Mouse (Mus musculus): ENCODE data around the gene Comt. TPM values are rescaled to one million over a fixed set of nuclear protein-coding genes. Genes with fewer than 3 reads are reported as not detected.
A peak's percentile ranks its signal among the peaks of the same experiment; 100 is the strongest.

Comt gene
- polyA plus RNA-seq, 1 experiment from 2014 or later = 107 TPM

DNA sequence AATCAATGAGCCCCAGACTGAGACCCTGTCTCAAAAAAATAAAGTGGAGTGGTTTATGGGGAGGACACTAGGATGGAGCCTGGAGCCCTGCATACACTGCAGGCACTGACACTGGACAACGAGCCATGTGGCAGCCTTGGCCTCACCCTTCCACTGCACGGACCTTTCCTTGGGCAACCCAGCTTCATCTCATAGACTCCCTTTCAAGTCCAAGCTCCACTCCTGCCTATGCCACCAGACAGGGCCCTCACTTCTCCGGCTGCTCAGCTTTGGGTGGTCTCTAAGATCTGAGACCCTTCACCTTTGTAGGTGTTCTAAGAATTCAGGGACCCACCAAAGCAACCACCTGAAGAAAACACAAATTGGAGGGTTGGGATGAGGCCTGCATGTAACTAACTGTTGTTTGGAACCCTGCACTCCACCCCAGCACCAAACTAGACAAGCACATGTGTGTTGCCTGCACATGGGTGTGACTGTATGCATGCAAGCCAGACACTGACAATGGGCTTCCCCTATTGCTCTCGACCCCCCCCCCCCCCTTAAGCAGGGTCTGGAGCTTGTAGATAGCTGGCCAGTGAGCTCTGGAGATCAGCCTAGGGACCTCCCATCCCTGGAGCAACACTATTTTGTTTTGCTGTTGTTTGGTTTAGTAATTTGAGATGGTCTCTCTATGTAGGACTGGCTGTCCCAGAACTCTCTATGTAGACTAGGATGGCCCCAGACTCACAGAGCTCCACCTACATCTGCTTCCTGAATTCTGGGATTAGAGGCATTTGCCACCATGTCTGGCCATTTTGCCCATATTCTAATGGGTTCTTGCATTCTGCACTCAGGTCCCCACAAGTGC, 7.7 kb downstream of the Comt start:
- Histone ChIP-seq H3K9me3 (no peaks in the 10 kb centered on the region), H3K27ac (no peak overlapping the region), H3K4me2 (no peak overlapping the region), H3K9ac (no peak overlapping the region), H3K36me3 (replicated peaks) (0 out of 2 replicates have a peak, but pooled peaks cover 10% of the 10 kb centered on the region), H3K4me1 (peaks cover 3% of the 10 kb centered on the region; the same call in 1 of the 2 replicates), H3K27me3 (replicated peaks) (no peaks in the 10 kb centered on the region), H3K4me3 (no peak overlapping the region)
- 87% methylated on average over 4 of the region's 4 CpGs for WGBS
- ATAC-seq (replicated peaks) = no peak

DNA sequence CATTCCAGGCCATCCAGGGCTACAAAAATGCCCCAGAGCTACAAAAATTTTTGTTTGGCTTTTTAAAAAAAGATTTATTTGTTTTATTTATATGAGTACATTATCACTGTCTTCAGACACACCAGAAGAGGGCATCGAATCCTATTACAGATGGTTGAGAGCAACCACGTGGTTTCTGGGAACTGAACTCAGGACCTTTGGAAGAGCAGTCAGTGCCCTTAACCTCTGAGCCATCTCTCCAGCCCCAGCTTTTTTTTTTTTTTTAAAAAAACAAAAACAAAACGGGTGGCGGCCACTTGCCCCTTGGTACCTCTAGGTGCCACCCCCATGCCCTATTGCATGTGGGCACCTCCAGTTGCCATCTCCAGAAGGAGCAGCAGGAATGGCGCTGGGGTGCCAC, 9.2 kb downstream of the Comt start:
- Histone ChIP-seq H3K9ac (no peak overlapping the region), H3K27ac (no peak overlapping the region), H3K36me3 (replicated peaks) (0 out of 2 replicates have a peak, but pooled peaks cover 3% of the 10 kb centered on the region), H3K4me2 (no peak overlapping the region), H3K27me3 (replicated peaks) (no peaks in the 10 kb centered on the region), H3K4me1 (no peaks in the 10 kb centered on the region), H3K4me3 (no peak overlapping the region), H3K9me3 (no peaks in the 10 kb centered on the region)
- ATAC-seq (replicated peaks) = no peak
- 94% methylated on average over 5 of the region's 5 CpGs for WGBS

DNA sequence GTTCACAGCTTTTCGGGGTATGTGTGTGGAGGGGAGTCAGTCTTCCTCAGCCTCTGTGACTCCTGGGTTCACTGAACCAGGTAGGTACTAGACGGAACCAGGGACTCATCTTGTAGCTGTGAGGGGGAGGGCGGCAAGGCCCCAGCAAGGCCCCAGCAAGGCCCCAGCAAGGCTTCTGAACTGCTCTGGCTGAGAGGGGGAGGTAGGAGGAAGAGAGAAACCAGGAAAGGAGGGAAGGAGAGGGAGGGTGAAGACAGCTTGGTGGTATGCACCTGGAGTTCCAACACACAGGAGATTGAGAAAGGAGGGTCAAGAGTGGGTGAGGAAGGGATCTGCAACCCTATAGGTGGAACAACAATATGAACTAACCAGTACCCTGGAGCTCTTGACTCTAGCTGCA, 9.8 kb downstream of the Comt start:
- Histone ChIP-seq H3K9me3 (no peaks in the 10 kb centered on the region), H3K36me3 (replicated peaks) (0 out of 2 replicates have a peak, but pooled peaks cover 3% of the 10 kb centered on the region), H3K4me3 (no peak overlapping the region), H3K4me1 (0 out of 2 replicates have a peak, but pooled peaks cover under 1% of the 10 kb centered on the region), H3K27ac (no peak overlapping the region), H3K27me3 (replicated peaks) (no peaks in the 10 kb centered on the region), H3K9ac (no peak overlapping the region), H3K4me2 (no peak overlapping the region)
- ATAC-seq (replicated peaks) = 0 out of 2 replicates have a peak, but pooled peaks have one; percentile 20
- WGBS = 84% methylated on average over 3 of the region's 3 CpGs

DNA sequence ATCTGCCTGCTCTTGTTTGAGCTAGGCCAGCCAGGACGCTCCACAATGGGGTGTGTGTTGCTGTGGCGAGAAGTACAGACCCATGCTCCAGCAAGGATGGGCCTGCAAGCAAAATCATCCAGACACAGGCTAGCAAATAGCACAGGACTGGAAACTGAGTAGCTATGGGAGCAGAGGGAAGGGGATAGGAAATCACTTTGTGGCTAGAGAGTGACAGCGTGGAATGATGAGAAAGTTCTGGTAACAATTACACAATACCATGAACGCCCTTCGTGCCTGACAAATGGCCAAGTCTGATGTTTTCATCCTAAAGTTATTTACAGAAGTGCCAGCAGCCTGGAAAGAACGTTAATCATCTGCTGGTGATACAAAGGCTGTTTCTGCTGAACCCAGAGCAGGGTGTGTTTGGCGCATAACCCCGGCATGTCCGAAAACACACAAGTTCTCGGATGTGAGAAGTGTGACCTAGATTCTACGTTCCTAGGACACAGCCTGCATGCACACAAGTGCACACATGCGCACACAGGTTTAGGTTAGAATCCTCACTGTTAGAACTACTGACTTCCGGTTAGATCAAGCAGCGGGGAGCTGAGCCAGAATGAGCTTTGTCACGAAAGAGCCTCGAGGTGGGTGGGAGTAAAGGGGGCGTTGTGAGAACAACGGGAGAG, 10.4 kb downstream of the Comt start:
- no peak for ATAC-seq (replicated peaks)
- H3K4me1 ChIP-seq = peaks cover 7% of the 10 kb centered on the region
- 0 out of 2 replicates have a peak, but pooled peaks cover 3% of the 10 kb centered on the region for H3K36me3 ChIP-seq (replicated peaks)
- no peaks in the 10 kb centered on the region for H3K27me3 ChIP-seq (replicated peaks)
- H3K4me2 ChIP-seq = no peak overlapping the region
- no peak overlapping the region for H3K9ac ChIP-seq
- 79% methylated on average over 18 of the region's 18 CpGs for WGBS
- H3K9me3 ChIP-seq = no peaks in the 10 kb centered on the region
- H3K4me3 ChIP-seq = no peak overlapping the region
- no peak overlapping the region for H3K27ac ChIP-seq

DNA sequence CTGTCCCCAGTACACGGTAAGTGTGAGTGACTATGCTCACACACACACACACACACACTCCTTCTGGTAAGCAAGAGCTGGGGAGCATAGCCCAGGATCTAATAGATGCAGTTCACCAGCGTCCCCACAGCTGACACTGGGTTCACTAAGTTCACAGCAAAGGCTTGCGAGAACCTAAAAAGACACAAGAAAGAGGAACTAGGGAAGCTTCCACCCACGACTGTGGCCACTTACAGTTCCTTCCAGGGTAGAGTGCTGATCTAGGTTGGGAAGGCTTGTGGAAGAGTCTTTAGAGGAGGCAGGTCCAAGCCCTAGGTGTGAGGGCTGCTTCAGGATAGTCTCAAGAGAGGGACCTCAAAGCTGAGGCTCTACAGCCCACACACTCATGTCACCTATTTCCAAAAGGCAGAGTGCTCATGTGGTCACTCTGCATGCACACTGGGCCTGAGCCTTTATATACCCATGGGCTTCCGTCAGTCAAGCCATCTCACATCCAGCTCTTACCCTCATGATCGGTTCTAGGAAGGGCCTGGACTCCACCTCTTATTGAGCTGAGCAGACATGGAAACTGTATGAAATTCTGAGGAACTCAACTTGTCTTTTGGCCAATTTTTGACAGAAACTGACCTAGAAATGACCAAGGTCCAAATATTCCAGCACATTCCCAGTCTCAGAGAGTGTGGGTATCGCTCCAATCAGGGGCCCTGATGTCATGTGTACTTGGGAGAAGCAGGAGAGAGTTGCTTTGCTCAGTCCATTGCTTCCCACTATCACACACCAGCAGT, 13.4 kb downstream of the Comt start:
- H3K9ac ChIP-seq = no peak overlapping the region
- H3K36me3 ChIP-seq (replicated peaks) = 0 out of 2 replicates have a peak, but pooled peaks cover 3% of the 10 kb centered on the region
- no peaks in the 10 kb centered on the region for H3K27me3 ChIP-seq (replicated peaks)
- no peak overlapping the region for H3K4me2 ChIP-seq
- H3K27ac ChIP-seq = no peak overlapping the region
- no peaks in the 10 kb centered on the region for H3K9me3 ChIP-seq
- peaks cover 13% of the 10 kb centered on the region for H3K4me1 ChIP-seq
- ATAC-seq (replicated peaks) = no peak
- no peak overlapping the region for H3K4me3 ChIP-seq
- 89% methylated on average over 7 of the region's 7 CpGs for WGBS

DNA sequence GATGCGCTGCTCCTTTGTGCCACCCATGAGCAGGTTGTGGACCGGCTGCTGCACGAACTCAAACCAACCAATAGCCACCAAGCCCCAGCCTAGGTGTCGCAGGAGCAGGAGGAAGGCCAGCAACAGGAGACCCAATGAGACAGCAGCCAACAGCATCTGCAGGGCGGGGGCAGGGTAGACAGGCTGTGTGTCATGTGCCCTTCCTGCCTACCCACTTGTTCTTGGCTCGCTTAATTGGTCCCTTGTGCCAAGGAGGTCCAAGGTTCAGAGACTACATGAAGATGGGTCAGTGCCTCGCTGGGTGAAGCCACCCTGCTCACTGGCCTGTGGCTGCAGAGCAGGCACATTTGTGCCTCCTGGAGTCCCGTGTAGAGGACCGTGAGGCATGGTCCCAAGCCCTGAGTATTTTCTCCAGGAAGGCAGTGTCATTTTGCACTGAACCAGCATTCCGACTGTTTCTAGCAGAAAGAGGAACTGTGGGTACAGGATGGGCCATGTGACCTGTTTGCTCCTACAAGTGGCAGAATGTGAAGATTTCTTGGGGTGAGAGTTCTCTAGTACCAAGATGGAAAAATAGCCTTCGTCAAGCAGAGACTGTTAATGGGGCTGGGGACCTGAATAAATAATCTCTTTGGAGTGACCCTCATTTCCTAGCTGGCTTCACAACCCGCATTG, 14.7 kb downstream of the Comt start:
- no peak overlapping the region for H3K4me2 ChIP-seq
- H3K4me3 ChIP-seq = no peak overlapping the region
- no peak overlapping the region for H3K27ac ChIP-seq
- no peaks in the 10 kb centered on the region for H3K9me3 ChIP-seq
- H3K4me1 ChIP-seq = peaks cover 13% of the 10 kb centered on the region
- ATAC-seq (replicated peaks) = 0 out of 2 replicates have a peak, but pooled peaks have one; percentile 6
- no peaks in the 10 kb centered on the region for H3K27me3 ChIP-seq (replicated peaks)
- H3K9ac ChIP-seq = no peak overlapping the region
- 84% methylated on average over 12 of the region's 12 CpGs for WGBS
- 0 out of 2 replicates have a peak, but pooled peaks cover 6% of the 10 kb centered on the region for H3K36me3 ChIP-seq (replicated peaks)

DNA sequence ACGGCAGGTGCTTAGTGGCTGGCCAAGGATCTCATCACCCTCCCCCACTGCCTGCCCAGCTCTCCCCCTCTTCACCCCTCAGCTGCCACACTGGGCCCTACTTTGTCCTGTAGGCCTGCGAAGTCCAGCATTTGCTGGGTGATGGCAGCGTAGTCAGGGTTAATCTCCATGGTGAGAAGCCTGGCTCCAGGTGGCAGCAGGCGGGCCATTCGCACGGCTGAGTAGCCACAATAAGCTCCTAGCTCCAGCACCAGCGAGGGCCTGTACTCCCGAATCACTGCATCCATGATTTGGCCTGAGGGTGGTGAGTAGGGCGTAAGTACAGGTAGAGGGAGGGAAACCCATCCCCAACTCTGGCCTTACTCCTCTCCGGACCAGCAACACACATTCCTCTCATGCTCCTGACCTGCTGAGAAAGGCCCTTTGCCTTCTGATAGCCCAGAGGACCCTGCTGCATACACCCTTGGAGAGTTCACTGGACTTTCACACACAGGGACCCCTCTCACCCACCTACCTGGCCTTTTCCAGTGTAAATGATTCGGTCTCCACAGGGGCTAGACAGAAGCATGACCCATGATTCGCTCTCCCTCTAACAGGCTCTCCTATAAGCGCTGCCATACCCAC, 15.5 kb downstream of the Comt start:
- Histone ChIP-seq H3K4me2 (no peak overlapping the region), H3K9me3 (no peaks in the 10 kb centered on the region), H3K27me3 (replicated peaks) (no peaks in the 10 kb centered on the region), H3K27ac (peak overlapping the region; percentile 12; the same call in 1 of the 2 replicates), H3K4me1 (peaks cover 13% of the 10 kb centered on the region), H3K9ac (no peak overlapping the region), H3K4me3 (no peak overlapping the region), H3K36me3 (replicated peaks) (0 out of 2 replicates have a peak, but pooled peaks cover 6% of the 10 kb centered on the region)
- 0 out of 2 replicates have a peak, but pooled peaks have one; percentile 10 for ATAC-seq (replicated peaks)
- 42% methylated on average over 13 of the region's 13 CpGs for WGBS

DNA sequence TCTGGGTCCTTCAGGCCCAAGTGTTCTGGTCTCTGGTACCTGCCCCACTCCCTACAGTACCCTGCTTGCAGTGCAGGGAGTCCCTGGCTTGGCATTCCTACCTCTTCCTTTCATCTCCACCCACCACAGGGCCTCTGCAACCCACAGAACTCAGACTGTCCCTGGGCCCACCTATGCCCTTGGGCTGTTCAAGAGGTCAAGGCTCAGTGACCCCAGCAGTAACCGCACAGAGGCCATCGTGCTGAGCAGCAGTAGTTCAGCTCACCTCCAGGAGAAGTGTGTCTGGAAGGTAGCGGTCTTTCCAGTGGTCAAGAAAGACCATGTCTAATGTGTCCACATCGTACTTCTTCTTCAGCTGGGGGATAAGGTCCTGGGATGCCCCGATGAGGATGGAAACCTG, 16.2 kb downstream of the Comt start:
- Histone ChIP-seq H3K4me2 (no peak overlapping the region), H3K36me3 (replicated peaks) (peaks cover 11% of the 10 kb centered on the region; the same call in 1 of the 2 replicates), H3K9ac (no peak overlapping the region), H3K27me3 (replicated peaks) (no peaks in the 10 kb centered on the region), H3K9me3 (no peaks in the 10 kb centered on the region), H3K4me1 (peaks cover 16% of the 10 kb centered on the region), H3K27ac (0 out of 2 replicates have a peak overlapping the region, but pooled peaks have one; percentile 12), H3K4me3 (no peak overlapping the region)
- ATAC-seq (replicated peaks) = 0 out of 2 replicates have a peak, but pooled peaks have one; percentile 5
- 81% methylated on average over 5 of the region's 5 CpGs for WGBS

DNA sequence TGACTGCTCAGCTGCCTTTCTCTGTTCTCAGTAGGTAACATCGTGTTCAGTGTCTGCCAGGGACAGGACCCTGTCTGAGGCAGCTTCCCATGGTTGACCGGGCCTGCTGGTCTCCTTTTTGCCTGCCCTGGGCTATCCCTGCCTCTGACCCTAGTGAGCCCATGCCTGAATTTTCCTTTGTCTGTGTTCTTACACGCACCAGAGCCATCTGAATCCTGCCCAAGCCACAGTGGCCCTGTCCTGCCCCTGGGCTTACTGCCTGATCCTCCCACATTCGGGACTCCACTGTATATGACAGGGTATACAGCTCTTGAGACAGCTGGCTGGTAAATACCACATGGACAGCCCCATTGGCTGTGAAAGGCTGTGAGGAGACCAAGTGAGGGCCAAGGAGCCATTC, 16.9 kb downstream of the Comt start:
- H3K4me3 ChIP-seq = no peak overlapping the region
- no peak overlapping the region for H3K9ac ChIP-seq
- peaks cover 15% of the 10 kb centered on the region; the same call in 1 of the 2 replicates for H3K36me3 ChIP-seq (replicated peaks)
- WGBS = 58% methylated on average over 4 of the region's 4 CpGs
- no peaks in the 10 kb centered on the region for H3K27me3 ChIP-seq (replicated peaks)
- ATAC-seq (replicated peaks) = no peak
- no peaks in the 10 kb centered on the region for H3K9me3 ChIP-seq
- no peak overlapping the region for H3K27ac ChIP-seq
- H3K4me1 ChIP-seq = peaks cover 16% of the 10 kb centered on the region
- H3K4me2 ChIP-seq = no peak overlapping the region

DNA sequence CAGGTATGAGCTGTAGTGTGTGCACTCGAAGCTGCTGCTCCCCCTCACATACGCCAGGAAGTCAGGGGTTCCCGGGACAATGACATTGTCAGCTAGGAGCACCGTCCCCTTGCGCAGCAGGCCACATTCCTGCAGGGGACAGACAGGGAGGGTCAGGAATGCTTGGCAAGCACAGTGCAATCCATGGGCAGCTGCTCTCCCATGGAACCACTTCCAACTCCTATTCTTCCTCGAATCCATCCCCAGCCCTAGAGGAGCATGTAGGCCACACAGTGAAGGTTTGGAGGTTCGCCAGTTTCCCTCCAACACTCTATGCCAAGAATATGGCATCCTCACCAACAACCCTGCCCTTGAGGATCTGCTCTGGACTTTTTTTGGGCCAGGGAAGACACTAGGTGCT, 18.7 kb downstream of the Comt start:
- H3K27ac ChIP-seq = peak overlapping the region; percentile 43; the same call in 1 of the 2 replicates
- H3K4me3 ChIP-seq = no peak overlapping the region
- H3K36me3 ChIP-seq (replicated peaks) = peaks cover 32% of the 10 kb centered on the region
- 72% methylated on average over 7 of the region's 7 CpGs for WGBS
- H3K4me1 ChIP-seq = peaks cover 16% of the 10 kb centered on the region
- H3K9me3 ChIP-seq = no peaks in the 10 kb centered on the region
- H3K9ac ChIP-seq = no peak overlapping the region
- H3K4me2 ChIP-seq = no peak overlapping the region
- no peak for ATAC-seq (replicated peaks)
- H3K27me3 ChIP-seq (replicated peaks) = no peaks in the 10 kb centered on the region

DNA sequence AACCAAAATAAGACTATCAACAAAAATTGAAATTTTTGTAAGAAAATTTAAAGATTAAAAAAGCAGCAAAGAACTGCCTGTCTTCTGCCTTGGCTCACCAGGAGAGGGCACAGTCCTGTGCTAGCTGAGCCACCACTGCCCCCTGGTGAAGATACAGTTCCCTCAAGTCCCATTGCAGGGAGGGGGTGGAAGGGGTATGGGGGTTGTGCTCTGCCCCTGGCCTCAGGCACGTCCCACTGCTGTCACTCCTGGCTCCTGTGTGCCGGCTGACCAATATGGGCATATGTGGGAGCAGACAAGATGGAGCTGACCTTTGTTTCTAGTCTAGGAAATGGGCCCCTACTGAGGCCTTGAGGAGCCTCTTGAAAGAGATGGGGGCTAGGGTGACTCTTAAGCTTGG, 20.4 kb downstream of the Comt start:
- Histone ChIP-seq H3K27me3 (replicated peaks) (no peaks in the 10 kb centered on the region), H3K9me3 (no peaks in the 10 kb centered on the region), H3K4me1 (peaks cover 17% of the 10 kb centered on the region), H3K9ac (no peak overlapping the region), H3K36me3 (replicated peaks) (peaks cover 36% of the 10 kb centered on the region), H3K4me2 (no peak overlapping the region), H3K4me3 (no peak overlapping the region), H3K27ac (peak overlapping the region; percentile 39; the same call in 1 of the 2 replicates)
- peak; percentile 50 for ATAC-seq (replicated peaks)
- WGBS = 10% methylated on average over 2 of the region's 2 CpGs
